Mouse (Mus musculus) embryo, embryonic 11 days (tissue): ENCODE results near the gene Atg14.
"Not testable (repeated sequence)": the region's sequence is repeated elsewhere in the genome, so short reads cannot be mapped to it uniquely, and the experiment has no call there.

Source experiments
- DNase-seq: peaks from one replicate; pipeline ENCODE4 v3.0.0-alpha.2; 2015

Atg14 gene

DNA sequence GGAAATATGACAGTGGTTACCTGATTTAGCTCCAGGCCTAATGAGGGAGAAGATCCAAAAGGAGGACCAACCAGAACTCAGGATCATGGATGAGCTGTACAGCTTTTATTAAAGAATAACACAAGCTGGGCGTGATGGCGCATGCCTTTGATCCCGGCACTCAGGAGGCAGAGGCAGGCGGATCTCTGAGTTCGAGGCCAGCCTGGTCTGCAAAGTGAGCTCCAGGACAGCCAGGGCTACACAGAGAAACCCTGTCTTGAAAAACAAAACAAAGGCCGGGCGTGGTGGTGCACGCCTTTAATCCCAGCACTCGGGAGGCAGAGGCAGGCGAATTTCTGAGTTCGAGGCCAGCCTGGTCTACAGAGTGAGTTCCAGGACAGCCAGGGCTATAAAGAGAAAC, at the start of gene Atg14:
Gene Atg14 (minus strand): TSS at position 101 of the 400 bp plus-strand sequence.
- not testable (repeated sequence) for DNase-seq

DNA sequence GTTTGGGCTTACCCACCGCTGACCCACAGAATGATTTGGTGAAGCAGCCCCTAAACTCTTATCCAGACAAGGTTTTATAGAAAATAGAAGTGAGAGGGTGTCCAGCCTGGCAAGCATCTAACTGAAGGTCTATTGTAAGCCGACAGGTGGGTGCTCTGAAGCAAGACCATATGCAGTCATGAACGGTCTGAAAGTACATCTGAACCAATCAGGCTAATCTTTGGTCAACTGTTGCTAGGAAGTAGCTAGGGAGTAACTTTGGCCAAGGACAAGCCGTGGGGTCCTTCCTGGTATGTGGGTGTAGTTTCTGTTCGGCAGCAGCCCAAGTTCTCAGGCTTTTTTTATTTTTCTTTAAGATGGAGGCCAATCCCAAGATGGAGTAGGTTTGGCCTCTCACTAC, 48.4 kb upstream of the Atg14 start:
- DNase-seq, result no peak

DNA sequence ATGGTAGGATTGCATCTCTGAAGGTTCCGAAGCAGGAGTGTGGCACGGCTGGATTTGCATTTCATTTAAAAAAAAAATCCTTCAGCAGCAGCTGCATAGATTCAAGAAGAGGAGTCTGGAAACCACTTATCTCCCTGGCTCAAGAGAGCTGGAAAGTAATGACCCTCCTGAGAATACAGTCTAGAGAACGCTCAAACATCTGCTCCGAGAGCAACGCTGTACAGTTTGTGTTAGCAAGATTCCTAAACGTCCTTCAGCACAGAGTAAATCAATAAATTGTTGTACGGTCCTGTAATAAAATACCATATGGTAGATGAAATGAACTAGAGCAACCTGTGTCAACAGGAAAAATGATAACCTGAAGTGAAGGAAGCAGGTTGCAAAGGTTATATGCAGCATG, 42.8 kb upstream of the Atg14 start:
- DNase-seq, result no peak

DNA sequence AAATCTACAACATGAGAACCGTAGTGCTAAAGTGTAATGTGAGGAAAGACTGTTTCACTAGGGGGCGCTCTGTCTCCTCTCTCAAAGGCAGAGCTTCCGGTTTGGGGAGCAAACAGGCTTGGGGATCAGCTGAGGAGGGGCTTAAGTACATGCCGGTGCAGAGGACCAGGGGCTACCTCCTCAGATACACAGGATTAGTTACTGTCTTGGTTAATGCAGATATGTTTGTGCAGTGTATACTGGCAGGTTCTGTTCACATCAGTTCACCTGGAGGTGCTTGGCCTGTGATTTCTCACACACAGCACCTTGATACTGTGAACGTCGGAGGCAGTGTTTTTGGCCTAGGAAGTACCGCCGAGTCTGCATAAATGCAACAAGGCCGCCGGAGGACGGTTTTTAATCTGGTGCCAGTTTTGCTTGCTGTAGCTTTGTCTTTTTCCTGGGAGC, 27.5 kb upstream of the Atg14 start:
- DNase-seq, result peak; percentile 89

DNA sequence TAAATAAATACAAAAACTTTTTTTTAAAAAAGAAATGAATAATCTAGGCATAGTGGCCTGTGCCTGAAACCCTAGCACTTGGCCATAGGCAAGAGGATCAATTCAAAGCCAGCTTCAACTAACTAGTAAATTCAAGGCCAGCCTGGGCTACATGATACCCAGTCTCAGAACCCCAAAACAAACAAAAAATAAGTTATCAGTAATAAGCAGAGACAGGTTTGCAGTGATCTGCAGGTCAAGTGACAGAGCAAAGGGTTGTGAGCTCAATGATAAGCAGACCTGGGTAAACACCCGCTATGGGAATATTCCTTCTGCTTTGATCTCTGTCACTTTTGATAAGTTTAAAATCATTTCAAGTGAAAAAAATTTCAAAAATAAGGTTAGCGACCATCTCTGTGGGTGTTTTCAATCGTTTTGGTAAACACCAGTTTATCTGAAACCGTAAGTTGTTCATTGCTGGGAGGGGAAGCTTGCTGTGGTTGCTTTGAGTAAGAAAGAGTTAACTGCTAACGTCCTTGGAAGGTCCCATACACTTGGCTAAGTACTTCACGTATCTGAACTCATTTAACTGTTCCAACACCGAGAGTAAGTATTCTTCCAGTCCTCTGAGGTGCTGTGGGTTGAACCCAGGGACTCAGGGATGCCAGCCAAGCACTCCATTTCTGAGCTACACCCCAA, 24.1 kb upstream of the Atg14 start:
- DNase-seq, result no peak

DNA sequence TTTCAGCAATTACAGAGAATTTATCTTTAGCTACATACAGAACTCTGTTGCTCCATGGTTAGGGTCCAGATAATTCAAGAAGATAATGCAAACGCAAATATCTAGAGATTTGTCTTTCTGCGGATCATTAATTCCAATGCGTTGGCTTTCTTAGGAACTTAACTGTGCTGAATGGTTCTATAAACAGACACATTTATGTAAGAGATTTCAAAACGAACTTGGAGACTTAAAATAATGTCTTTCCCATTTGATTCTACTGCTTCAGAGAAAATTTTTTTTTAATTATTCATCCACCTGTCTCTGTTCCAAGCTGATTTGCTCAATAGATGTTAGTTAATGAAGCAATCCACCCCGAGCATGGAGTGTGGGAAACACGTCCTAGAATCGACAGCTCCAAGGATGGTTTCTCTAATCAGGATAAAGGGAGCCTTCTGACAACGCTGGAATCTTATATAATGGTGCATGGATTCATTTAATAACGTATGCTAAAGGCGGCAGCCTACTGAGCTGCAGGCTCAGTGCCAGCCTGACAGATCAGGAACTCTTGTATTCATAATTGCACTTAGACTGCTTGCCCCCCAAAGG, 20.0 kb upstream of the Atg14 start:
- DNase-seq, result no peak

DNA sequence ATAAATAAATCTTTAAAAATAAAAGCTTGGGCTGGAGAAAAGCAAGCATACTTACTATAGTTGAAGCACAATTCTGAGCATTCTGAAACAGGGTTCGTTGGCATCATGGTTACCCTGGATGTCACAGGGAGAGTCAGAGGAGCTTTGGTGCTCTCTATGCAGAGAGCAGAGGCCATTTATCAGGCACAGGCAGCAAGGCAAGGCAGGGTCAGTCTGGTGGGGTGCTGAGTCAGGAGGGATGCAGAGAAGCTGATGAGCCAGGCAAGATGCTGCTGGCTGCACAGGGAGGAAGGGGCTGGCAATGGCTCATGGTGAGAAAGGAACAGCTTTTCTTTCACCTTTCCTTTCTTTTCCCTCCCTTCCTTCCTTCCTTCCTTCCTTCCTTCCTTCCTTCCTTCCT, 19.0 kb upstream of the Atg14 start:
- no peak for DNase-seq

DNA sequence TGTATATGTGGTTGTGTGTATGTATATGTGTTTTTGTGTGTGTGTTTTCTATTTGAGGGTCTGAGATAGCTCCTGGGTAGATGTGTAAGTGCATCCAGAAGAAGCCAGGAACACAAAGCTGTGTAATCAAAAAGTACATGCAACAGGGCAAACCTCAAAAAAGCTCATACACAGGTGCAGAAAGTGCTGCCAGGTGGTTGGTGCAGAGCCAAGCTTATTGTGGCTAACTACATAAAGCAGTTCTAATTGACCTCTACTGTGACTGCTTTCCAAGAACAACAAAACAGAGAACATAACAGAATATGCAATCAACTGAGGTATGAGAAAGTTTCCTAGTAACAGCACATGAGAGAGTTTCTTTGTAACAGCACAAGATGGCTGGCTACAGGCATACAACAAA, 13.9 kb upstream of the Atg14 start:
- no peak for DNase-seq

DNA sequence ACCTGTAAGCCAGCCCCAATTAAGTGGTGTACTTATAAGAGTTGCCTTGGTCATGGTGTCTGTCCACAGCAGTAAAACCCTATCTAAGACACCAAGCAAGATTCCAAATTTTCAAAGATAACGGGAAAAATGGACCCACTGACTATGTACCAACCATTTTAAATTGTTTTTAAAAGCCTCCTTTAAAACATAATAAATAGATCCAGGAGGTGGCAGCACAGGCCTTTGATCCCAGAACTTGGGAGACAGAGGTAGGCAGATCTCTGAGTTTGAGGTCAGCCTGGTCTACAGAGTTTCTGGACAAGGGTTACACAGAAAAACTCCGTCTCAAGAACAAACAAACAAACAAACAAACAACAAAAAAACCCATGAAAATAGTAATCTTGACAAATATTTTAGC, 11.2 kb upstream of the Atg14 start:
- peak; percentile 12 for DNase-seq

DNA sequence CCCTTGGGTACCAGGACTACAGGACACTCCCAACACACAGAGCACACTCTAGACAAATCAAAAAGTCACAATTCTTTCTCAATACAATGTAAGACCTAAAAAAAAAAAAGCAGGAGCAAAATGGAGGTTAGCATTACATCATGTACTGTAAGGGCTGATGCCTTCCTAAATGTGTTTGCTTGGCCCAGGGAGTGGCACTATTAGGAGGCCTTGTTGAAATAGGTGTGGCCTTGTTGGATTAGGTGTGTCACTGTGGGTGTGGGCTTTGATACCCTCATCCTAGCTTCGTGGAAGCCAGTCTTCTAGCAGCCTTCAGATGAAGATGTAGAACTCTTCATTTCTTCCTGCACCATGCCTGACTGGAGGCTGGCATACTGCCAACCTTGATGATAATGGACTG, 10.8 kb upstream of the Atg14 start:
- DNase-seq, result no peak

DNA sequence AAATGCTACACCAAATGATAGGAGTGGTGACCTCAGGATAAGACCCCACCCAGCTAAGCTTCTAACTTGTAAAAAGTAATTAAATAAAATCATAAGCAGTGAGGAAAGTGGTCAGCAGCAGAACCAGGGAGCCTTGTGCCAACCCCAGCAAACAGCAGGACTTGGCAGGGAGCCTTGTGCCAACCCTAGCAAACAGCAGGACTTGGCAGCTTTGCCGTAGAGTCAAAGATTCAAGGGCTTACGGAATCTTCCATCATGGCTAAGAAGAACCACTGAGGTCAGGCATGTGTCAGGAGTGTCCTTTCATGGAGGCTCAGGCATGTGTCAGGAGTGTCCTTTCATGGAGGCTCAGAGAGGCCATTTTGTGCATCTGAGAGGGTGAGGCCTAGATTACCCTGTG, 7.6 kb upstream of the Atg14 start:
- no peak for DNase-seq

DNA sequence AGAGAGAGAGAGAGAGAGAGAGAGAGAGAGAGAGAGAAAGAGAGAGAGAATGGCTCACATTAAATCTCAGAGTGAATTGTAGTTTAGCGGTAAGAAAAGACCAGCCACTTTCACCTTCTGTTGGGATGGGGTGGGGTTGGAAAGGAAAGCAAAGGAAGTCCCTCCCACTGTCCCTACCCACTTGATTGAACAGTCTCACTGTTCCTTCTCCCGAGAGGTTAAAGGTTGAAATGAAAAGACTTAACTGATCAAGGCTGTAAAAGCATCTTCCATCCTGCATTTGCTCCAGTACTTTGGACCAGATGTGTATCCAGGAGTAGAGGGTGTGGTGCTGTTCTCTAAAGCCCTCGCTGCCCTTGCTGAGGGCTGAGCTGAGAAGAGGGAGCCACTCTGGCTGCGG, 6.2 kb upstream of the Atg14 start:
- DNase-seq, result no peak

DNA sequence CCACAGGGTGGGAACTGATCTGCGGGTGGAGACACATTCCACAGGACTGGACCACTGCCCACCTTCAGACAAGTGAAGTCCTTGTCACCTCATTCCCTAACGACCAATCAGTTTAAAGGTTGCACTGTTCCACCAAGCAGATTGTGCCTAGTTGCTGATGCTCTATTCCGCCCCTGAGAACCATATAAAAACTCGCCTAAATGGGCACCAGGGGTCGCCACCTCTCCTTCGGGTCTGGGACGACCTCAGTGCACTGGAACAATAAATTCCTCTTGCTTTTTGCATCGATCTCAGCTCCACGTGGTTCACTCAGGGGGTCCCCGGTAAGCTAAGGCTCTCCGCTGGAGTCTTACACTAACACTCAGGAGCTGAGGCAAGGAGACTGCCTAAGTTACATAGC, 4.3 kb upstream of the Atg14 start:
- DNase-seq, result no peak

DNA sequence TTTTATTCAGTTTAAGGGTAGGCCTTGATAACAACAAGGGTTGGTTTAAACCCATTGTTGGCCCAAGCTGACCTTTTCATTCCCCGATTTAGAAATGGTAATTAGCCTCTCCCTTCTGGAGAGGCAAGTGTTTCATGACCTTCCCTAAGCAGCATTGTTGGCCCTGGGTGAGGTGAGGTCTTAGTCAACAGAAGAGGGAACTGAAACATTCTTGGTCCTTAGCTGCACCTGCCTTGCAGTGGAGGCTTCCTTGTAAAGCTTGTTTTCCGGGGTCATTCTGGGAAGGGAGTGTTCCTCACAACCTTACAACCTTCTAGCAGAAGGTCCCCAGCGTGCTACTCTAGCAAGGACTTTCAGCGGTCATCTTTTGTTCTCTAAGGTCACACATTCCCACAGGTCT, 2.3 kb upstream of the Atg14 start:
- DNase-seq, result no peak

DNA sequence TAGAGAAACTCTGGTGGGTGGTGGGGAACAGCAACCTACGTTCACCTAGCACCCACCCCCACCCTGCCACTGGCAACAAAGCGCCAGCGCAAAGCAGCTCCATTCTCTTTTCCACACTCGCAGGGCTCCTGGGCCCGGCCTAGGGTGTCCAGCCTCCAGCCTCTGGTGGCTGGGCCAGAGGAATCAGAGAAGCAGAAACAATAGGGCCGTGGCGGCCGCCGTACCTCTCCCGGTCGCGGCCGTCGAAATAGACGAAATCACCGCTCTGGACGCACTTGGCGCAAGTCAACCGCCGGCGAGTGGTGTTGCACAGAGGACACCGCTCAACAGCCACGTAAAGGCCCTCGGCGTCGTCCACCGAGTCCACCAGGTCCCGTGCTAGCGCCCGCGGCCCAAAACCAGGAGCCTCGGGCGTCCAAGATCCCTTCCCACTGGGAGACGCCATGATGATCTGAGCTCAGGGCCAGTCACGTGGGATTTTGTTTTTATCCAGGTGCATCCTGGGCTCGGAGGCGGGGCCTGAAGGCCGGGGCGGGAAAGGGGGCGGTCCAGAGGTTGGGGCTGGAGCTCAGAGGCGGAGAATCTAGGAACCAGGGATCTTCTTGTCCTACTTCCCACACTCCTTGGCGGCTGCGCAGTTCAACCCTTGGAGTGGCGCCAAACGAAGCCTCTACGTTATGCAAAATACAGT, 2.3 kb downstream of the Atg14 start:
- DNase-seq, result peak; percentile 97

DNA sequence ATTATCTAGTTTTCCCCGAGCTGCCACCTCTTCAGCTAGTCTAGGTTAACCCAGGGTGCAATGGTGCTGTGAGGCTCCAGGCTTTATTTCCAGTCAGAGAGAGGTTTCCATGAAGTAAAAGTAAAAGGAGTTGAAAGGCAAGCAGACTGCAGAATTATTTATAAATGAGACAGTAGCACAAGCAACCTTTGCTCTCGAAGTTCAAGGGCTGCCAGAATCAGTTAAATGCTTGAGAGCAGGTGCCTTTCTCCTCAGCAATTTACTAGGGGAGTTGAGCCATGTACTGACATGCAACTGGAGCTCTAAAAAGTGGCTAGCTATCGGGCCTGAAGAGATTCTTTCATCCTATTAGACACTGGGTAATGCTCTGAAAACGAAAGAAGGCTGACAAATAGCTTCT, 7.3 kb downstream of the Atg14 start:
- no peak for DNase-seq

DNA sequence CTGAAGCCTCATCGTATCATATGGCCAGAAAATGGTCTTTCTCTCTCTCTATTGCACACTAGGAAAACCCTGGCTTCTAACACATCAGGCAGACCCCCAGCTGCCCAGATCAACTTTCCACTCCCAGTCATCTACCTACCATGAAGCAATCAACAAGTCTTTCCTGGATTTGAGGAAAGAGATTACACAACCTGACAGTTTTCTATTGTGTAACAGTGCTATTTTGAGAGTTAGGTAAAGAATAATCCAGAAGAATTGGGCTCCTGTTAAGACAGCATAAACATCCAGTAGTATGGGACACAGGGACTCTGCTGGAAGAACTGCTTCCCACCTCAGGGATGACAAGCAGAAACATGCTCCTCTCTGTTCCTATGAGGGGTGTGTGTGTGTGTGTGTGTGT, 7.9 kb downstream of the Atg14 start:
- DNase-seq, result no peak

DNA sequence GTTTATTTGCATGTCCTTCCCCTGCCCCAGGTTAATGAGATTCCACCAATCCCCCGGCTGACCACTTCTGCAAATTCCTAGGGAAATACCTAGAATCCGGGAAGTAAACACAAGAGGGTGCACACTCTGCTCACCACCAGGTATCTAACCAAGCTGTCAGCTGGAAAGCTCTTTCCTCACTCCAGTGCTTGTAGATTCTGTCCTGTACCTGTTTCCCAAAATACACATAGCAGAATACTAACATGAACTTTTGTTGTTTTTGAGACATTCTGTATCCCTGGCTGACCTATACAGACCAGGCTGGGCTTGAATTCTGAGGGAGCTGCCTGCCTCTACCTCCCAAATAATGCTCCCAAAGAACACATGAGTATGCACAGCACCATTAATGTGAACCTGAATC, 9.7 kb downstream of the Atg14 start:
- DNase-seq, result no peak

DNA sequence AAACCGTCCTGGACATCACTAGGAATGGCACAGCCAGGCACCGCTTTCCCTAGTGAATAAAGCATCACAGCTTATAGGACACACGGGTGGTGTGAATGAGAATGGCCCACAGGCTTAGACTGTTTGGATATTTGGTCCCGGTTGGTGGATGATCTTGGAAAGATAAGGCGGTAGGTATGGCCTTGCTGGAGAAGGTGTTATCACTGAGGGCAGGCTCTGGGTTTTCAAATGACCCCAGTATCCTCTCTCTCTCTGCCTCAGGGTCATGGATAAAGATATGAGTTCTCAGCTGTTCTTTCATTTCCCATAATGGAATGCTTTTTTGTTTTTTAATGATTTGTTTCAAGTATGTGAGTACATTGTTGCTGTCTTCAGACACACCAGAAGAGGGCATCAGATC, 15.2 kb downstream of the Atg14 start:
- no peak for DNase-seq

DNA sequence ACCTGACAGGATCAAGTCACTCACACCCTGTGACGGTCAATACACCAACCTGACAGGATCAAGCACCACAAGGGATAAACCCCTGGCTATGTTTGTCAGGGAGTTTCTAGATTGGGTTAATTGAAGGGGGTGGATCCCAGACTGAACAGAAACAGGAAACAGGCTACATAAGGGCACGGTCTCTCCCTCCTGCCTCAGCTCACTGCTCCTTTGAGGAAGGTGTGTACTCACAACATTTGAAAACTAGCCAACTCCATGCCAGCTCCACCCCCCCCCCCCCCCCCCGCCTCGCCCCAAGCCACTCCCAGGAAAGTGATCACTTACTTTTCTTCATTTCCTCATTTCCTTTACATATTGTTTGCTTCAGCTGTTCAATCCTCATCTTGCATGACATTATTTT, 16.2 kb downstream of the Atg14 start:
- no peak for DNase-seq

DNA sequence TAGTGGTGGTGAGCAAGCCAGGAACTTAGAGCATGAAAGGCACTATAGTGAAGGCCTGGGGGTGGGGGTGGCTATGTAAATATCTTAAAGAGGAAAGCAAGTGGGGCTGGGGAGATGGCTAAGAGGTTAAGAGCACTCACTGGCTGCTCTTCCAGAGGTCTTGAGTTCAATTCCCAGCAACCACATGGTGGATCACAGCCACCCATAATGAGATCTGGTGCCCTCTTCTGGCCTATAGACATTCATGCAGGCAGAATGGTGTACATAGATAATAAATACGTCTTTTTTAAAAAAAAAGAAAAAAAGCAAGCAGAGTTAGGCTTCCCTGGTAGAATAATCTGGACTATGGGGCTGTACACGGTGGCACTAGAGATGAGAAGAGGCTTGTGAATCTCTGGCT, 17.1 kb downstream of the Atg14 start:
- no peak for DNase-seq

DNA sequence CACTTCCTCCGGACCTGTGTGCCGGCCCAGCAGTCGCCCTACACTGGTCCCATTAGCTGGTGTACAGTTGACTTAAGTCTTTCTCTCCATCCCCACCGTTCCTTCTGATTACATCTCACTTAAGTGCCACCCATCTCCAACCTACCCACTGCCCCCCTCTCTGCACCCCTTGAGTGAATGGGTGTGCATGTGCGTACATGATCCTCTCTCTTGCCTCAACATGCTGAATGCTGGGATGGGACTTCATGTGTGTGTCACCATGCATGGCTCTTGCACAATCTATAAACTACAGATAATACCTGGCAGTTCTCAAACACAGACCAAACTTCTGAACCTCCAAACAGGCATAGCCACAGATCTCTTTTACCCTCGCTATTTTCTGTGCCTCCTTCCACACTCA, 18.8 kb downstream of the Atg14 start:
- DNase-seq, result no peak

DNA sequence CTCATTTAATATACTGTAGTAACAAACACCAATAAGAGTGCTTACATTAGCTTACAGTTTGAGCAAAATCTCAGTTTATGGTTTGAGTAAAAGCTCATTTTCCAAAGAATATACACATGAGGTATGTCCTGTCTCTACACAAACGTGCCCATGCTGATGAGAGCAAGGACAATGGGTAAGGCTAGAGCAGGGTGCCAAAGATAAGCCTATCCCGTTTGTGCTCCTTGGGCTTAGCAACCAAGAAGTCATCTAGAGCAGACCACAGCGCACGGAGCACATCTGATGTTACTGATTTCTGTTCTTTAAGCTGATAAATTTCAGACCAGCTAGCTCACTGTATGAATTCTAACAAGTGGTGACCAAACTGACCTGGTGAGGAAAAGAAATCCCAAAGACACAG, 25.6 kb downstream of the Atg14 start:
- no peak for DNase-seq

DNA sequence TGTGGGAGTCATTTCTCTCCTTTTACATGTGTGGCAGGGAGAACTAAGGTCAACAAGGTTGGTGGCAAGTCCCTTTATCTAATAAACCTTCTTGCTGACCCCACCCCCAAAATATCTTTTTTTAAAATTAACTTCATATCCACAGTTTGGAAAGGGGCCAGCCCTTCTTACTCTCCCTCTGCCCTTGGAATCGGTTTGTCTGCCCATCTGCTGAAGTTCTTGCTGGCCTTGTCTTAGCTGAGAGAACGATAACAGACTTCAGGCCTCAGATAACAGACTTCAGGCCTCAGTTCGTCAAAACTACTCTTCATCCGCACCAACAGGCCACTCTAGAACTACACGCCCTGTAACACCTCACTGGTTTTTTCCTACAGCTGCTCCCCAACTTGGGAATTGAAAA, 26.2 kb downstream of the Atg14 start:
- DNase-seq, result no peak

DNA sequence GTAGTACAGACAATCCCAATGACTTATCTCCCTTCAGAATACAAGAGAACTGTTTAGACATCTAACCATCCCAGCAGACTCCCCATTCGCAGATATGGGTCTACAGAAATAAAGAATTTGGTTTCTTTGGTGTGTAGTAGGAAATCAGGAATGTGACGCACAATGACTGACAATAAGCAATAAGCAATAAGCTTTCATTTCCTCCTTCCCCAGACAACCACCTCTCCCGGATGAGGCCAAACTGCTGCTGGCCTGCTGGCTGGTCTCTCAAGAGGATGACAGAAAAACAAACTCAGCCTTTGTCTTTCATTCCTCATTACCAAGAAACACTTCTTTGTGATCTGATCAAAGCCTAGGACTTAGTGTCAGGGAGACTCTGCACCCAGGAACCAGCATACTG, 28.2 kb downstream of the Atg14 start:
- DNase-seq, result no peak
